Mouse (Mus musculus) left cerebral cortex, postnatal 4 days (tissue): ENCODE measurements around the gene Adam22. TPM values are rescaled to one million over a fixed set of nuclear protein-coding genes. Genes with fewer than 3 reads are reported as not detected.
"Not testable (repeated sequence)": the region's sequence is repeated elsewhere in the genome, so short reads cannot be mapped to it uniquely, and the experiment has no call there.

Experiments
- DNase-seq: peaks from one replicate; pipeline ENCODE4 v3.0.0-alpha.2; 2022
- intact Hi-C: fragments of 180-260 bp; cut with DNase I; formaldehyde crosslinking; loops from one replicate; pipeline ENCODE4 v1.15.1; 2025
- microRNA-seq: library from miRNA; unstranded; fragments of <30 nt; microRNA quantifications from one replicate; pipeline ENCODE4 v1.2.0, GENCODE M21; 2022
- total RNA-seq, 2 experiments: library from RNA; stranded (reverse); gene quantifications; 2 replicates each; pipeline ENCODE4 v1.2.3; 2021

The Adam22 gene
- total RNA-seq, 2 experiments from 2014 or later, result 140 TPM

- intact Hi-C loops, result no loop called here
- no peak for DNase-seq
Measured at GRCm38 (mm10) chr5:8073406-8073805, 294.6 kb downstream of the Adam22 start.

- intact Hi-C loops, result no loop called here
- DNase-seq, result no peak
Measured at GRCm38 (mm10) chr5:8063207-8063606, 304.8 kb downstream of the Adam22 start.

GRCm38 (mm10) chr5:8062469-8062868 lies 305.5 kb downstream of the Adam22 start:
- no peak for DNase-seq
- intact Hi-C loops, result no loop called here

- intact Hi-C loops, result no loop called here
- DNase-seq, result no peak
Measured at GRCm38 (mm10) chr5:8058056-8058455, 309.9 kb downstream of the Adam22 start.

GRCm38 (mm10) chr5:8057018-8057323 lies 311.0 kb downstream of the Adam22 start:
- intact Hi-C loops, result no loop called here
- no peak for DNase-seq

- intact Hi-C loops, result no loop called here
- peak; percentile 70 for DNase-seq
Measured at GRCm38 (mm10) chr5:8056141-8057017, 311.6 kb downstream of the Adam22 start.

- intact Hi-C loops, result no loop called here
- no peak for DNase-seq
Measured at GRCm38 (mm10) chr5:8055721-8056129, 312.2 kb downstream of the Adam22 start.

- intact Hi-C loops, result no loop called here
- no peak for DNase-seq
Measured at GRCm38 (mm10) chr5:8053827-8054226, 314.1 kb downstream of the Adam22 start.

GRCm38 (mm10) chr5:8045855-8046254 lies 322.1 kb downstream of the Adam22 start, which contains the start of gene Sri:
Gene Sri, plus strand, starts transcription at chr5:8046078.
- intact Hi-C loops, result no loop called here
- no peak for DNase-seq

- DNase-seq, intact Hi-C loops: not testable (repeated sequence)
Measured at GRCm38 (mm10) chr5:8034596-8034995, 333.4 kb downstream of the Adam22 start.

Small RNA genes within 50 kb of the gene (microRNA-seq; reads per million reads assigned to microRNA genes)
- not detected for gene Gm24196

Other genes with a start within 250 kb of the Adam22 start
- 10 to 100 TPM; 10.1 to 11.6 TPM for gene Dbf4, start 54.6 kb upstream of the Adam22 start, total RNA-seq
- gene Slc25a40, start 54.7 kb upstream of the Adam22 start, total RNA-seq, result 10 to 100 TPM; 14.9 to 16.3 TPM